Mouse (Mus musculus): ENCODE data around the gene Sgms2.

Gene Sgms2

GRCm38 (mm10) chr3:131491361-131491925 lies at the start of gene Sgms2:
Gene Sgms2, minus strand, starts transcription at chr3:131491411.
- DNase-seq = peak; percentile 29

DNA sequence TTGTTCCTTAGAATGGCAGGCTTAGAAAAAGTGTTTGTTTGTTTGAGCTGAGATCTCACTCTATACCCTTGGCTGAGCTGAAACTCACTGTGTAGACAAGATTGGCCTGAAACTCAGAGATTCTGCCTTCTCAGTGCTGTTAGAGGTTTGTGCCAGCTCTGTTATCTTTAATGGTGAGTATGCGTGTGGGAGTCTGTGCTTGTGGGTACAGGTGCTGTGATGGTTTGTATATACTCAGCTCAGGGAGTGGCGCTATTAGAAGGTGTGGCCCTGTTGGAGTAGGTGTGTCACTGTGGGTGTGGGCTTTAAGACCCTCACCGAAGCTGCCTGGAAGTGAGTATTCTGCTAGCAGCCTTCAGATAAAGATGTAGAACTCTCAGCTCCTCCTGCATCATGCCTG lies 34.0 kb upstream of the Sgms2 start:
- DNase-seq = peak; percentile 72

GRCm38 (mm10) chr3:131524779-131525178 lies 33.6 kb upstream of the Sgms2 start:
- peak; percentile 35 for DNase-seq

DNA sequence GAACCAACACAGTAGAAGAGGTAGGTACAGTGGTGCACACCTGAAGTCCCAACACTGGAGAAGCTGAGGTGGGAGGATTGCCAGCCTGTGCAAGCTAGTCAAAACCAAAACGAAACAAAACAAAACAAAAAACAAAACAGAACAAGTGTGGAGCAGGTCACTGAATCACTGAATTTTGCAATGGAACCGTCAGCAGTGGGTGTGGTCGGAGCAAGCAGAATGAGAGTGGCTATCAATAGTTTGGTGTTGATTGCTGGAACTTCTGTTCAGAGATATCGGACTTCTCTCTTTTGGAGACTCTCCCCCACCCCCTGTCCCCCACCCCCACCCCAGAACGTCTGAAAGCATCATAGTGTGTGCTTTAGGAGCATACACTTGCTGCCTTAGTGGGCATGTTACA lies 33.0 kb upstream of the Sgms2 start:
- DNase-seq = peak; percentile 15

DNA sequence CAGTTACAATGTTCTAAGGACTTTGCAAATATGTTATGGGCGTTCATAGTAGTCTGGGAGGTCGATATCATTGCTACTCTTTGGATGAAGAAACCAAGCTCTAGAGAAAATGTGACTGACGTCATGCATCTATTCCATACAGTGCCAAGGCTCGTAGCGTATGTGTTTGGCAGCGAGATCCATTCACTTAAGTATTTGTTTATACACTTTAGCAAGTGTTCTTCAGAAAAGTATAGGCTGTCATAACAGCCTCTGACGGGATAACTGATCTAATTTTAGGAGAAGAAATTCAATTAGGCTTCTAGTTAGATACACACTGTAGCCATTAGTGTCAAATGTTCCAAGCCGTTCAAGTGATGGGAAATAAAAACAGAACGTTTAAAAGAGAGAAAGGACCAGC lies 32.5 kb upstream of the Sgms2 start:
- DNase-seq = no peak

DNA sequence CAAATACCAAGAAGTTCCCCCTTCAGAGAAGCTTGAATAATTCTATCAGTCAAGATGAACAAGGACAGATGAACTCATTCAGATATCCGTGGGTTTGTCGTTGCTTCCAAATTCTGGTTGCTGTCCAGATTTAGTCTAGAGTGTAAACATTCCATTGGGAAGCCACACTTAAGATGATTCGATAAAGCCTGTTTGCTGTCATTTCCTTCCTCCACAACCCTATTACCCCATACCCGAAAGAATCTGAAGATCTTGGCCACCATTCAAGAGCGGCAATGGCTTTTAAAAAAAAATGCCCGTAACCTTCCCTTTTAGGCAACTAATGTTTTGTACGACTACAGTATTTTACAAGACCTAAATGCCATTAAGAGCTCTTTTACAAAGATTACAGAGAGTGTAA lies 31.0 kb upstream of the Sgms2 start:
- DNase-seq = peak; percentile 13

DNA sequence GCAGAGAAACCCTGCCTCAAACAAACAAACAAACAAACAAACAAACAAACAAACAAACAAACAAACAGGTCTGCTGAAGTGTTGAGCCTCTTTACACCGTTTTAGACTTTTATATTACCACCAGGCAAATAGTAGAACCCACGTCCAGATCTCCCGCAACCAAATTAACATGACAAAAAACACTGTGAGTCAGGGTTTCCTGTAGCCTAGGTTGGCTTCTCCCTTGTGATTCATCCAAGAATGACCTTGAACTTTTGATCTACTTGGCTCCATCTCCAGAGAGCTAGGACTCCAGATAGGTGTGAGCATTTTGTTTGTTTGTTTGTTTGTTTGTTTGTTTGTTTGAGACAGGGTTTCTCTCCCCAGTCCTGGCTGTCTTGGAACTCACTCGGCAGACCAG lies 30.0 kb upstream of the Sgms2 start:
- no peak for DNase-seq

DNA sequence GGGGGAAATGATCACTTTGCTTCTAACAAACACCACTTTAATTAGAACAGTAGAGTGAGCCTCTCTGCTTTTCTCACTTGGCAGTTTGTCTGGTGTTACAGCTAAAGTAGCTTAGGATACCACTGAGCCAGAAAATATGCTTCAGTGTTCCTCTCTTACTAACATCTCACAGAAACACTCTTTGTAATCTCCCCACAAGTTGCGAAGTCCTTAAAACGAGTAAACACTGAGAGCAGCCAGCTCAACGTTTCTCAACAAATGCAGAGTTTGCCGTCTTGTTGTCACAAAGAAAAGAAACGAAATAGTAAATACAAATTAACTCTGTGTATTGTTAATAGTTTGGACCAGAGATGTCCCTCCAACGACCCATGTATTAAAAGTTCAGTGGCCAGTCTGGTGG lies 26.5 kb upstream of the Sgms2 start:
- DNase-seq = peak; percentile 1

GRCm38 (mm10) chr3:131516332-131516999 lies 25.3 kb upstream of the Sgms2 start:
- DNase-seq = peak; percentile 64

- DNase-seq = no peak
Measured at GRCm38 (mm10) chr3:131511616-131512015, 20.4 kb upstream of the Sgms2 start.

GRCm38 (mm10) chr3:131508024-131508423 lies 16.8 kb upstream of the Sgms2 start:
- peak; percentile 7 for DNase-seq

DNA sequence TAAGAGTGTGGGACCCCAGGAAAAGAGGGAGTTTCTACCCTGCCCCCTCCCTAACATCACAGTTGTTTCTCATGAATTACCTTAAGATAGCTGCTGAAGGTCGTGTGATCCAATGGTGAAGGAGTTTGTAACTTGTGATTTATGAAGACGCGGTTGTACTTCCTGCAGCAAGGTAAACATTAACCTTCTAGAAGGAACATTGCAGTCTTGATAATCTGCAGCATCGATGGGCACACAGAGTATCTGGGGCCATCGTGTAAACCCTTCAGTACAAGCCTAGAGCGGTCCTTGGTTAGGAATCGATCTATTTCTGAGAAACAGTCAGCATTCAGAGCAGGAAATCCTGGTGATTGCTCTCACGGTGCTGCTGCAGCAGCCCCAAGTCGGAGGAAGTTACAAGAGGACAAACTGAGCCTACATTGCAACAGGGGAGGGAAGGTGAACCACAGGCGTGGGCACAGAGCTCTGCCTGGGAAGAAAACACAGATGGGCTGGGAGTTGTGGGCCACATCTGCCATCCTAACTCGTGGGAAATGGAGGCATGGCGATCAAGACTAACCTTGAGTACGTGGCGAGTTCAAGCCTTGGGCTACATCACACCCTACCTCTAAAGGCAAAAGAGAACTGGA lies 13.5 kb upstream of the Sgms2 start:
- DNase-seq = peak; percentile 50

GRCm38 (mm10) chr3:131501677-131502370 lies 10.6 kb upstream of the Sgms2 start:
- DNase-seq = peak; percentile 53

DNA sequence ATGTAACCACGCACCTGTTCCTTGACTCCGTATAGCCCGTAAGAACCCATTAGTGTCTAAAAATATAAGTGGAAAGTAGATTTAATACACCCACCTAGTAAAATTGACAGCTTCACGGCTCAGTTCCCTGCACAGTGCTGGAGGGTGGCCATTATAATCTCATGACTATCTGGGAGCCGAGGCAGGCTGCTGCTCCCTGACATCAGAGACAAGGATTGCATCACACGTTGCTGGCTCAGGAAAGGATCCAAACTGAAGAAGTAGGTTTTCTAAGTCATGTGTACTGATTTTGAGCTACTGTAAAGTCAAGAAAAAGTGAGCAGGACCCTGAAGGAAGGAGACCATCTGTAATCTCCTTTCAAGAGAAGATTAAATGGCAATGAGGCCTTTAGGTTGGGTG lies 8.4 kb upstream of the Sgms2 start:
- no peak for DNase-seq

GRCm38 (mm10) chr3:131496506-131497122 lies 5.4 kb upstream of the Sgms2 start:
- peak; percentile 78 for DNase-seq

- peak; percentile 78 for DNase-seq
Measured at GRCm38 (mm10) chr3:131495076-131495475, 3.9 kb upstream of the Sgms2 start.

- DNase-seq = no peak
Measured at GRCm38 (mm10) chr3:131493194-131493593, 2.0 kb upstream of the Sgms2 start.

- peak; percentile 66 for DNase-seq
Measured at GRCm38 (mm10) chr3:131491980-131492379, 769 bp upstream of the Sgms2 start.

DNA sequence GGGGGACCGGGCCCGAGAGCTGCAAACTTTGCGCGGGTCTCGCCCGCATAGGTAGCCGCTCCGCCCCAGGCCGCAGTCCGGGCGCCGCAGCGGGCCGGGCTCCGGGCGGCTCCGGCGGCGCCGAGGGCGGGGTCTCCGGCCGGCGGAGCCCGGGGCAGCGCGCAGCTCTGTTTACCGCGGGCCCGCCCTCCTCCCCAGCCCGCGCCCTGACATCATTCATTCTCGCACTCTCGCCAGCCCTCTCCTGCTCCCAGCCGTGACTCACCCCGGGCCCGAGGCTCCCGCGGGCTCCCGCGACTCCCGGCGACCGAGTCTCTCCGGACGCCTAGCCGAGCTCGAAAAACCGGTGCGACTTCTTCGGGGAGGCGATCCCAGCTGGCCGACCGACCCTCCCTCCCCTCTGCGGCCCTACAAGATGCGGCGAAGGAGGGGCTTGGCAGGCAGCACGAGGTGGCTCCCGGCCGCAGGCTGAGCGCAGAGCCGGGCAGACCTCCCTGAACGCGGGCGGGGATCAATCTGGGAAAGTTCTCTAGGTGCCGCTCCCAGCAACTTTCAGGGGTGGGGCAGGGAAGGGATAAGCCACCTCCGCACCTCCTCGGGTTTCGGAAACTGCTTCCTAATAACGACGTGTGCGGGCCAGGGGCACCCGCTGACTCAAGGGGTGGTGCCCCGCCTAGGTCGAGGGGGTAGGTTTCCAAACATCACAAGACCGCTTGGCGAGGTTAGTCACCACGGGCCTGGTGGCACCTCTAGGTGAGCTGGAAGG lies 885 bp downstream of the Sgms2 start:
- peak; percentile 98 for DNase-seq

DNA sequence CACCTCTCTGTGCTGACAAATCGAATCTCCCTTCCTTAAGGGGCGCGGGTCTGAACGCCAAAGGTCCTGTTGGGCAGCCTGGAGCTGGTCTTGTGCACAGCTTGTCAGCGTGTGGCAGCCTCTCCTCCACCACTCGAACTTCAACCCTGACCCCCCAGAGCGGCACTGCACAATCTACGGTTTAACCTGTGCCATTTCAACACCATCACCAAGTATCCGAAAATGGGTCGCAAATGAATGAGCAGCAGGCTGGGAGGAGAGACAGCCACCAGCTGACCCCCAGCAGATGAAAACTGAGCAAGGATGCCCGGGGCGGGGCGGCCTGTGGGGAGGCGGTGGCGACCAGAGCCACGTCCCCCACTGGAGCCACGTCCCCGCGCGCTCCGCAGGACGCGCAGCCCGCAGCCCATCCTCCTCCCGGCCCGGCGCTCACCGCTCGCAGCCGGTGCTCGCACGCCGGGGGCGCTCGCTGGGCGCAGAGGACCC lies 1.5 kb downstream of the Sgms2 start:
- peak; percentile 96 for DNase-seq

DNA sequence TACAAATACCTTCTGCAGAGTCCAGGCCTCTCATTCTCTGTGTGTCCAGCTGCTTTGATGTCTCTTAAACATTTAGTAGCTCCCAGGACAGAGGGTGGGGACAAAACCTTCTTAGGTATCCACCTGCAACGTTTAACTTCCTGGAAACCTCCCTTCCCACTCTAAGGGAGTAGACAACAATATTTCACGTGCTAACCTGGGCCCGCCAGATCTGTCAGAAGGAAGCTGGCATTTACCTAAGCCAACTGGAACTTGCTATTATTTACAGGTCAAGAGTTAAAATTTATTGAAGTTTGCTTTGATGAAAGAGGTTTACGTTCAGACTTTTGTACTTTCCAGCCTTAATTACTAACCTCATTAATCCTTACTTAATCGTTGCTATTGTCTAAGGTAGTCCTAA lies 2.2 kb downstream of the Sgms2 start:
- DNase-seq = peak; percentile 73

DNA sequence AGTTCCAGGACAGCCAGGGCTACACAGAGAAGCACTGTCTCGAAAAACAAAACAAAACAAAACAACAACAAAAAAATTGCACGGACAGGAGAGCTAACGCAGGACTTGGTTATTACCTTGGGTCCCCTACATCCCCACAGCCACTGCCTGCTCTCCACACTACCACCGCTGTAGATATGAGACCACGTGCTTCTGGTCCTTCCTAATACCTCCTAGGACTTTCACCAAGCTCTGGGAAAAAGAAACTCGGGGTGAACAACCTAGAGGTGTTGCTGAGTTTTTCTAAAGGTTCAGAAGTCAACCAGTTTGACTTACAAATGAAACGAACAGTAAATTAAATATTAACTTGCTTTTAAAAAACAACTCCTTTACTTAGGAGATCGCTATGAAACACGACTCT lies 2.8 kb downstream of the Sgms2 start:
- DNase-seq = peak; percentile 39
